Mouse (Mus musculus) heart, adult 18-20 months (tissue): ENCODE data around the gene Rtn2. TPM values are rescaled to one million over a fixed set of nuclear protein-coding genes. Genes with fewer than 3 reads are reported as not detected.

Experiments
- DNase-seq, 2 experiments: peaks; one replicate each; pipeline ENCODE4 v3.0.0; 2021 to 2022; ENCODE audit warnings: mixed read lengths in 1 of 2
- total RNA-seq, 2 experiments: library from RNA; stranded (reverse); gene quantifications; 2 replicates each; pipeline ENCODE4 v1.2.3; 2021

Gene Rtn2
- total RNA-seq, 2 experiments from 2014 or later = 124 to 132 TPM

- DNase-seq = peak; percentile 80 to 91
These were observed 60.9 kb downstream of the Rtn2 start for GRCm38 (mm10) chr7:19343210-19343808.

- peak; percentile 48 to 57 for DNase-seq
These were observed 61.9 kb downstream of the Rtn2 start, which contains the start of gene Ercc1 for GRCm38 (mm10) chr7:19344237-19344847. Gene Ercc1 (plus strand): TSS chr7:19344778.

DNA sequence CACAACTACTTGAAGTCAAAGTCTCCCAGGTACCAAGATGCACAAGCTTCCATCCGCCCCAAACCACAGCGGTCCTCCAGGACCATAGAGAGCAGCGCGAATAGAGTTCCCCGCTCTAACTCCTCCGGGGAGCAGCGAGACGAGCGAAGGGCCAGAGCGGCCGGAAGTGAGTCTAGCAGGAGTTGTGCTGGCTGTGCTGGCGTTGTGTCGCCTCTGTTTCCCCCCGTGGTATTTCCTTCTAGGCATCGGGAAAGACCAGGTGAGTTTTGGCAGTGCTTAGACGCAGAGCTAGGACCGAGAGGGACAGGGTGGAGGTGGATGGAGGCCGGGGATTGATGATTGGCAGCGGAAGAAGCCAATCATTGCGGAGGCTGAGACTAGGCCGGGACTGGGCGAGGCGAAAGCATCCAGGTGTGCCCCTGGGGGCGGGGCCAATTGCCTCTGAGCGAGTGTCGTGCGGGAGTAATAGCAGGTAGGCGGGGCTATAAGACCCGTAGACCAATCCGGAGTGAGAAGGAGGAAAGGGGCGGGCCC lies 62.6 kb downstream of the Rtn2 start:
- peak; percentile 95 to 96 for DNase-seq

Other genes starting within 250 kb of the Rtn2 start
- gene Rsph6a, start 227.9 kb upstream of the Rtn2 start, total RNA-seq = not detected
- gene Dmwd, start 206.4 kb upstream of the Rtn2 start, total RNA-seq = 10 to 100 TPM; 44.6 to 46.6 TPM
- 100 to 1,000 TPM; 503 to 516 TPM for gene Dmpk, start 198.8 kb upstream of the Rtn2 start, total RNA-seq
- gene Six5, start 188.0 kb upstream of the Rtn2 start, total RNA-seq = 1 to 10 TPM; 5.6 to 6.8 TPM
- gene Gm4969, start 164.3 kb upstream of the Rtn2 start, total RNA-seq = not detected
- 1 to 10 TPM; 5.5 to 5.7 TPM for gene Fbxo46, start 162.8 kb upstream of the Rtn2 start, total RNA-seq
- 1 to 10 TPM; 4.0 to 4.2 TPM for gene Qpctl, start 133.3 kb upstream of the Rtn2 start, total RNA-seq
- gene Snrpd2, start 132.9 kb upstream of the Rtn2 start, total RNA-seq = 10 to 100 TPM; 60.8 to 61.3 TPM
- gene Gipr, start 116.5 kb upstream of the Rtn2 start, total RNA-seq = under 1 TPM in 1 of 2 experiments, not detected in 1; 0.13 TPM
- 10 to 100 TPM; 36.7 to 38.7 TPM for gene Eml2, start 106.2 kb upstream of the Rtn2 start, total RNA-seq
- 1 to 10 TPM; 5.5 to 7.1 TPM for gene Gpr4, start 70.1 kb upstream of the Rtn2 start, total RNA-seq
- gene Opa3, start 54.3 kb upstream of the Rtn2 start, total RNA-seq = 10 to 100 TPM; 65.1 to 70.8 TPM
- 10 to 100 TPM; 26.7 to 27.7 TPM for gene Vasp, start 10.8 kb upstream of the Rtn2 start, total RNA-seq
- gene Ppm1n, start 2.6 kb upstream of the Rtn2 start, total RNA-seq = not detected
- 1 to 10 TPM in 1 of 2 experiments, under 1 TPM in 1; 0.62 to 1.0 TPM for gene Fosb, start 27.4 kb downstream of the Rtn2 start, total RNA-seq
- gene Ercc1, start 62.2 kb downstream of the Rtn2 start, total RNA-seq = 10 to 100 TPM; 43.5 to 50.3 TPM
- gene Cd3eap, start 76.9 kb downstream of the Rtn2 start, total RNA-seq = 1 to 10 TPM; 9.6 to 10.0 TPM
- gene Ppp1r13l, start 77.1 kb downstream of the Rtn2 start, total RNA-seq = 10 to 100 TPM; 38.2 to 42.9 TPM
- gene Ercc2, start 99.4 kb downstream of the Rtn2 start, total RNA-seq = 10 to 100 TPM in 1 of 2 experiments, 1 to 10 TPM in 1; 7.6 to 10.4 TPM
- gene Klc3, start 121.5 kb downstream of the Rtn2 start, total RNA-seq = under 1 TPM; 0.32 to 0.46 TPM
- 1,000 to 10,000 TPM; 3,672 to 3,752 TPM for gene Ckm, start 122.2 kb downstream of the Rtn2 start, total RNA-seq
- 10 to 100 TPM; 21.3 to 22.1 TPM for gene Mark4, start 176.2 kb downstream of the Rtn2 start, total RNA-seq
- 1 to 10 TPM in 1 of 2 experiments, under 1 TPM in 1; 0.77 to 1.1 TPM for gene Exoc3l2, start 180.7 kb downstream of the Rtn2 start, total RNA-seq
- 1 to 10 TPM; 2.7 to 2.8 TPM for gene Bloc1s3, start 225.7 kb downstream of the Rtn2 start, total RNA-seq
- 10 to 100 TPM; 44.3 to 45.3 TPM for gene Trappc6a, start 225.8 kb downstream of the Rtn2 start, total RNA-seq
- gene Nkpd1, start 235.2 kb downstream of the Rtn2 start, total RNA-seq = under 1 TPM in 1 of 2 experiments, not detected in 1; 0.18 TPM